Mouse (Mus musculus) megakaryocyte progenitor cell, adult 5-6 weeks (primary cell): ENCODE results near the gene Iqsec1. TPM values are rescaled to one million over a fixed set of nuclear protein-coding genes. Genes with fewer than 3 reads are reported as not detected.
A peak's percentile ranks its signal among the peaks of the same experiment; 100 is the strongest.

Experiments
- ATAC-seq: replicated peaks from 2 replicates; pipeline ENCODE4 v1.8.0; 2016; ENCODE audit warnings: mild to moderate bottlenecking, moderate TSS enrichment, inconsistent platforms; ENCODE audit not compliant: poor library complexity
- total RNA-seq, 2 experiments: library from RNA; stranded (forward) in 1 of 2; stranded (reverse) in 1 of 2; fragments of 157-497, 149-512 nt in 1 of 2; fragments of 200-1000 nt in 1 of 2; gene quantifications; 2 replicates each; pipeline versions ENCODE4 v1.2.3 to v1.2.4; 2015 to 2017

Gene Iqsec1
- total RNA-seq, 2 experiments from 2014 or later = 3.5 to 32.5 TPM

- ATAC-seq = no peak
Observed at GRCm38 (mm10) chr6:90969341-90969871, 19.1 kb downstream of the Iqsec1 start.

- ATAC-seq = no peak
Observed at GRCm38 (mm10) chr6:90953349-90953748, 35.1 kb downstream of the Iqsec1 start.

- ATAC-seq = no peak
Observed at GRCm38 (mm10) chr6:90950936-90951335, 37.5 kb downstream of the Iqsec1 start.

GRCm38 (mm10) chr6:90948097-90948496, 40.4 kb downstream of the Iqsec1 start:
- ATAC-seq = no peak

- ATAC-seq = no peak
Observed at GRCm38 (mm10) chr6:90945560-90946230, 42.8 kb downstream of the Iqsec1 start.

- ATAC-seq = no peak
Observed at GRCm38 (mm10) chr6:90941257-90941656, 47.2 kb downstream of the Iqsec1 start.

- ATAC-seq = no peak
Observed at GRCm38 (mm10) chr6:90933656-90934055, 54.8 kb downstream of the Iqsec1 start.

GRCm38 (mm10) chr6:90928806-90929205, 59.7 kb downstream of the Iqsec1 start:
- ATAC-seq = no peak

GRCm38 (mm10) chr6:90925472-90925871, 63.0 kb downstream of the Iqsec1 start:
- ATAC-seq = no peak

GRCm38 (mm10) chr6:90924796-90925195, 63.7 kb downstream of the Iqsec1 start:
- ATAC-seq = no peak

GRCm38 (mm10) chr6:90924379-90924778, 64.1 kb downstream of the Iqsec1 start:
- ATAC-seq = no peak

GRCm38 (mm10) chr6:90921259-90921946, 67.1 kb downstream of the Iqsec1 start:
- ATAC-seq = no peak

GRCm38 (mm10) chr6:90920510-90921220, 67.8 kb downstream of the Iqsec1 start:
- ATAC-seq = no peak

- no peak for ATAC-seq
Observed at GRCm38 (mm10) chr6:90919636-90920420, 68.7 kb downstream of the Iqsec1 start.

- ATAC-seq = no peak
Observed at GRCm38 (mm10) chr6:90915585-90915984, 72.9 kb downstream of the Iqsec1 start.

- ATAC-seq = no peak
Observed at GRCm38 (mm10) chr6:90913771-90914170, 74.7 kb downstream of the Iqsec1 start.

- no peak for ATAC-seq
Observed at GRCm38 (mm10) chr6:90912768-90913167, 75.7 kb downstream of the Iqsec1 start.

GRCm38 (mm10) chr6:90904143-90904542, 84.3 kb downstream of the Iqsec1 start:
- no peak for ATAC-seq

- ATAC-seq = no peak
Observed at GRCm38 (mm10) chr6:90900302-90900701, 88.2 kb downstream of the Iqsec1 start.

GRCm38 (mm10) chr6:90899266-90899665, 89.2 kb downstream of the Iqsec1 start:
- no peak for ATAC-seq

- peak; percentile 80 for ATAC-seq
Observed at GRCm38 (mm10) chr6:90898107-90898506, 90.4 kb downstream of the Iqsec1 start.
